Mouse (Mus musculus) embryonic facial prominence, embryonic 14.5 days (tissue): ENCODE results near the gene Rnf32. TPM values are rescaled to one million over a fixed set of nuclear protein-coding genes. Genes with fewer than 3 reads are reported as not detected.

Experiments used
- ATAC-seq: fragments of 200-750 bp; cut with Nextera tagmentation; 2 replicates; pipeline ENCODE4 v1.8.0; 2017; ENCODE audit warnings: low read depth, moderate number of reproducible peaks, moderate TSS enrichment
- DNase-seq: peaks from one replicate; pipeline ENCODE4 v3.0.0-alpha.2; 2015; ENCODE audit warnings: low spot score
- H3K27ac ChIP-seq: fragments of 300-500 bp; sonication (generic); replicated peaks from 2 replicates; pipeline ENCODE4 v1.5.1; 2014; ENCODE audit warnings: low read depth, mild to moderate bottlenecking, low read length, moderate library complexity
- H3K27me3 ChIP-seq: fragments of 300-500 bp; sonication (generic); replicated peaks from 2 replicates; pipeline ENCODE4 v1.6.1; 2014; ENCODE audit warnings: low read length; ENCODE audit not compliant: control insufficient read depth, insufficient read depth
- H3K36me3 ChIP-seq: fragments of 300-500 bp; sonication (generic); 2 replicates; pipeline ENCODE4 v1.6.1; 2014; ENCODE audit warnings: low read length, mixed read lengths; ENCODE audit not compliant: control insufficient read depth, insufficient read depth
- H3K4me1 ChIP-seq: fragments of 300-500 bp; sonication (generic); 2 replicates; pipeline ENCODE4 v1.6.1; 2014; ENCODE audit warnings: antibody characterized with exemption, low read length; ENCODE audit not compliant: control insufficient read depth, insufficient read depth
- H3K4me2 ChIP-seq: fragments of 300-500 bp; sonication (generic); 2 replicates; pipeline ENCODE4 v1.6.1; 2014; ENCODE audit warnings: low read depth, mild to moderate bottlenecking, low read length, moderate library complexity, mixed read lengths
- H3K4me3 ChIP-seq: fragments of 300-500 bp; sonication (generic); 2 replicates; pipeline ENCODE4 v1.5.1; 2014; ENCODE audit warnings: low read depth, mild to moderate bottlenecking, low read length
- H3K9ac ChIP-seq: fragments of 300-500 bp; sonication (generic); 2 replicates; pipeline ENCODE4 v1.6.1; 2014; ENCODE audit warnings: low read depth, mild to moderate bottlenecking, low read length, moderate library complexity, mixed read lengths
- H3K9me3 ChIP-seq: fragments of 300-500 bp; sonication (generic); 2 replicates; pipeline ENCODE4 v1.6.1; 2016; ENCODE audit warnings: low read length; ENCODE audit not compliant: control insufficient read depth
- WGBS: fragments of 180-500 bp; shearing (Covaris S2); extraction: QIAGEN DNeasy Blood & Tissue Kit; methylation state at CpG from one replicate; pipeline ENCODE4 v1.1.7; 2014; 5-methylcytosine and 5-hydroxymethylcytosine counted together
- polyA plus RNA-seq: library from polyadenylated mRNA; unstranded; fragments of >200 nt; fragmentation: Nextera tagmentation; extraction: Ambion mirVana; gene quantifications from 2 replicates; pipeline ENCODE4 v1.2.1, GENCODE M21; 2014

Gene Rnf32
- polyA plus RNA-seq, 1 experiment from 2014 or later: 6.1 TPM

DNA sequence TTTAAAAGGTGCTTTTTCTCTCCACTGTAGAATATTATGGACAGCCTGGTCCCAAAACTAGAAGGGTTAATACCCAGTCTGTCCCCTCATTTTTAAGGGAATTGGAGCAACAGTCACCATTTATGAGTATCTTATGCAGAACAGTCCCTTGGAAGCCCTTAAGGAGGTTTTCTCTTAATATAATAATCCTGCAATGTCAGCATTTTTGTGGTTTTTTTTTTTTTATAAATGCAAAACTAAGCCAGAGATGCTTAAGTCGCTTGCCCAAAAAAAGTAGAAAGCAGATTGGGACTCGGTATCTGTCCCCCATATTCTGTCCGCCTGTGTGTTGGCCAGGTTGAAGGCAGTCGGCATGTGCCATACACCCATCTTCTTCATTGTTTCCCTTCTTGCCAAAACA lies 1.4 kb downstream of the Rnf32 start:
- no peaks in the 10 kb centered on the region for H3K9me3 ChIP-seq
- H3K4me1 ChIP-seq: peaks cover 3% of the 10 kb centered on the region; the same call in 1 of the 2 replicates
- no peaks in the 10 kb centered on the region for H3K27me3 ChIP-seq
- H3K36me3 ChIP-seq: no peaks in the 10 kb centered on the region
- H3K27ac ChIP-seq: no peak overlapping the region
- H3K4me2 ChIP-seq: no peak overlapping the region
- no peak overlapping the region for H3K4me3 ChIP-seq
- 78% methylated on average over 4 of the region's 4 CpGs for WGBS
- DNase-seq (no peak), ATAC-seq (no peak)
- no peak overlapping the region for H3K9ac ChIP-seq

DNA sequence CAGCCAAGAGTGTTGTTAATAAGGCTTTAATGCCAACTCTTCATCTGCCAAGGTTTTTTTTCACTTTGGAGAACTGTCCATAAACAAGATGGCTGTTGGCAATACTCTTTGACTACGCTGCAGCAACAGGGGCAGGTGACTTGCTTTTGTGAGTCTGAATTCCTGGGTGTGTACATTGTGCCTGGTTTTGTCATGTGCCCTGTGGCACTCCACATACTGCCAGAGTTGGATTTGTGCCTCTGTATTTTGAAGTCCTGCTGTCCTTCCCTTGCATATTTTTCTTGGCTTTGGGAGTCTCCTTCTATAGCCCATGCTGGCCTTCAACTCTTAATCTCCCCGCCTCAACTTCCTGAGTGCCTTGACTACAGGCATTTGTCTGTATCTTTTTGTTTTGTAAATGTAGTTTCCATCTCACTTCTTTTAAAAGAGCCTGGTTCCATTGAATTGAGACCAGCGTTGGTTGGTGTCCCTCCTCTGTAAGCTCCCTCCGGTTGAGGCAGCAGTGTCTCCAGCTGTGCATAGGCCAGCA lies 3.2 kb downstream of the Rnf32 start:
- Histone ChIP-seq H3K4me1 (peaks cover 3% of the 10 kb centered on the region; the same call in 1 of the 2 replicates), H3K9ac (no peak overlapping the region), H3K9me3 (no peaks in the 10 kb centered on the region), H3K4me2 (no peak overlapping the region), H3K27me3 (no peaks in the 10 kb centered on the region), H3K4me3 (no peak overlapping the region), H3K27ac (no peak overlapping the region), H3K36me3 (no peaks in the 10 kb centered on the region)
- WGBS: 66% methylated on average over 4 of the region's 4 CpGs
- no peak for ATAC-seq
- DNase-seq: no peak

DNA sequence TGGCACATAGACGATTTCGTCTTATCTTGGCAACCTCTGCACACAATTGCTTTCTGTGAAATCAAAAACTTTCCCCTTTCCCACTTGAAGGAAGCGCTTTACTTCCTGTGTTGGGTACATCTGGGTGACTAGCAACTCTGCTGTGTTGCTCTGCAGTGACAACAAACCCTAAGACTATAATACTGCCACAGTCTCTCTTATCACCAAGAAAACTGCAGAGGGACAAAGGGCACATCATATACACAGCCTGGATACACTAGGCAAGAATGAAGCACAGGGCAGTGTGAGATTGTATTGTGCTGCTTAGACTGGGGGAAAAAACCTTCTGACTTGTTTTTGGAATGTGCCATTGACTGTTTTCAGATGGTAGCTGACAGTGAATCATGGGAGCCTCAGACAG lies 4.1 kb downstream of the Rnf32 start:
- Histone ChIP-seq H3K4me2 (no peak overlapping the region), H3K27ac (no peak overlapping the region), H3K9ac (no peak overlapping the region), H3K27me3 (no peaks in the 10 kb centered on the region), H3K4me3 (no peak overlapping the region), H3K36me3 (no peaks in the 10 kb centered on the region), H3K9me3 (no peaks in the 10 kb centered on the region), H3K4me1 (peaks cover 3% of the 10 kb centered on the region; the same call in 1 of the 2 replicates)
- DNase-seq (no peak), ATAC-seq (no peak)
- 79% methylated on average over 3 of the region's 3 CpGs for WGBS

DNA sequence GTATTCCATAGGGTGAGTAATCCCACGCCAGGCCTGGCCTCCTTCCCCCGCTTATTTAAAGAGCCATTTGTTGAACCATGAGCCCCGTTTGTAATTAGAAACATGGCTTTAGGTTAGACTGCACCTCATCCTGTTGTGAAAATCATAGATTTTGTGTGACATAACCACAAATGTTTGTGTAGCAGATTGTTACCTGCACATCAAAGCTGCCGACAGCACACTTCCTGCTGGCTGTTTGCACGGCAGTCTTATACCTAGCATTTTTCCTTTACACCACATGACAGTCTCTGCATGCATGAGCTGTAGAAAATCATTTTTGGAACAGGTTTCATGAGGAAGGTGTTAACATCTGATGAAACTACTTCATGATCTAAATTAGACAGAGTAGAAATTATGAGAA lies 9.9 kb downstream of the Rnf32 start:
- Histone ChIP-seq H3K9me3 (no peaks in the 10 kb centered on the region), H3K4me3 (no peak overlapping the region), H3K27ac (no peak overlapping the region), H3K9ac (no peak overlapping the region), H3K4me1 (no peaks in the 10 kb centered on the region), H3K4me2 (no peak overlapping the region), H3K36me3 (no peaks in the 10 kb centered on the region), H3K27me3 (no peaks in the 10 kb centered on the region)
- DNase-seq (no peak), ATAC-seq (no peak)
- 62% methylated on average over 5 of the region's 5 CpGs for WGBS

DNA sequence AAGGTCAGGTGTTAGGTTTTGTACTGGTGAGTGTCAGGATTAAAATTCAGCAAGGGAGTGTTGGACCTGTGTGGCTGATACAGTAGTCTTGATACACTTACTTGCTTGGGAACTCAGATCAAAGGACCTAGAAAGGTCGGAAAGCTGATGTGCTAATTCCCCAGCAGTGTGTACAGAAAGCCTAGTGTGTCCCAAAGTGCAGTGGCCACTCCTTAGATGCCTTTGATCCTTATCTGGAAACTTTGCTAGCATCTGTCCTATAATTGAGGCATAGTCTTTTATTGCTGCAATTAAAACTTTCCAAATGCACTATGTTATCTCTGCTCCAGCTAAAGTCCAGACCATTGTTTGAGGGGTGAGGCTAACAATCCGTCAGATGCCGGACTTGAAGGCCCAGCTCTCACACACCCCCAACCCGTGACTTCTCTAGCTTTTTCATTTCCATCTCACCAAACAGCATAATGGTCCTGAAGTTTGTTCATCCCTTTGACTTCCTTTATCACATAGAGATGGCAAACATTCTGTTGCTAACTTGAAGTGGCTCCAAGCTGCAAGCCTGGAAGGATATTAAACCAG lies 16.3 kb downstream of the Rnf32 start:
- Histone ChIP-seq H3K4me2 (no peak overlapping the region), H3K4me1 (no peaks in the 10 kb centered on the region), H3K27ac (no peak overlapping the region), H3K9ac (no peak overlapping the region), H3K4me3 (no peak overlapping the region), H3K9me3 (no peaks in the 10 kb centered on the region), H3K27me3 (no peaks in the 10 kb centered on the region), H3K36me3 (no peaks in the 10 kb centered on the region)
- WGBS: 64% methylated on average over 4 of the region's 4 CpGs
- no peak for DNase-seq
- no peak for ATAC-seq

DNA sequence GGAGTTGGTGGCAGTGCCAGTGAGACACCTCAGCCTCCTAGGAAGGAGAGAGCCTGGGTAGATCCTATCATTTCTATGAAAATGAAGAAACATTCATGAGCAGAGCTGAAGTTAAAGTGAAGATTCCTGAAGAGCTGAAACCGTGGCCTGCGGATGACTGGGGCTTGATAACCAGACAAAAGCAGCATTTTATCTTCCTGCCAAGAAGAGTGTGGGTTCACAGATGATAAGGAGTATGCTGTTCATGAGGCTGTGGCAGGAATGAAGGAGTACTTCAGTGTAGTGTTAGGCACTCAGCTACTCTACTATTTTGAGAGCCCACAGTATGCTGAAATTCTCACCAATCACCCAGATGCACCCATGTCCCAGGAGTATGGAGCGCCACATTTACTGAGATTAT lies 22.2 kb downstream of the Rnf32 start:
- H3K4me2 ChIP-seq: no peak overlapping the region
- no peak overlapping the region for H3K9ac ChIP-seq
- ATAC-seq (no peak), DNase-seq (no peak)
- WGBS: 89% methylated on average over 3 of the region's 3 CpGs
- no peaks in the 10 kb centered on the region for H3K9me3 ChIP-seq
- no peaks in the 10 kb centered on the region for H3K27me3 ChIP-seq
- H3K4me1 ChIP-seq: no peaks in the 10 kb centered on the region
- H3K27ac ChIP-seq: no peak overlapping the region
- H3K4me3 ChIP-seq: no peak overlapping the region
- H3K36me3 ChIP-seq: no peaks in the 10 kb centered on the region

DNA sequence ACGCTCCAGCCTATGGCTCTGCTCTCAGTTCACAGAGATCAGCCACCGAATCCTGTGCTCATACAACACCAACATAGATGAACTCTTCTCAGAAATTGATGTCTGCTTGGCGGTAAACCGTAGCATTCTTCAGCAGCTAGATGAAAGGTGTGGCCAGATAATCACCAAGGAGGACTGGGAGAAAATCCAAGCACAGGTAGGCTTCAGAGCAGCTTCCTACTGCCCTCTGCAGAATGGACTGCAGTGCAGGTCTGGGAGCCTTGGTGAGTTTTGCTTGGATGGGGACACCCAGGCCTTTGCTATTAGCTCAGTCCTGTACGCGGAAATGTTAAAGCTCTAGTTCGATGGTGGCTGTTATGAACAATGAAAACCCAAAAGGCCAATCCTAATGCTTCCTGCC lies 28.3 kb downstream of the Rnf32 start:
- ATAC-seq (no peak), DNase-seq (no peak)
- no peaks in the 10 kb centered on the region for H3K27me3 ChIP-seq
- H3K36me3 ChIP-seq: no peaks in the 10 kb centered on the region
- WGBS: 90% methylated on average over 7 of the region's 7 CpGs
- no peak overlapping the region for H3K27ac ChIP-seq
- no peaks in the 10 kb centered on the region for H3K9me3 ChIP-seq
- no peaks in the 10 kb centered on the region for H3K4me1 ChIP-seq
- H3K4me3 ChIP-seq: no peak overlapping the region
- no peak overlapping the region for H3K4me2 ChIP-seq
- H3K9ac ChIP-seq: no peak overlapping the region

DNA sequence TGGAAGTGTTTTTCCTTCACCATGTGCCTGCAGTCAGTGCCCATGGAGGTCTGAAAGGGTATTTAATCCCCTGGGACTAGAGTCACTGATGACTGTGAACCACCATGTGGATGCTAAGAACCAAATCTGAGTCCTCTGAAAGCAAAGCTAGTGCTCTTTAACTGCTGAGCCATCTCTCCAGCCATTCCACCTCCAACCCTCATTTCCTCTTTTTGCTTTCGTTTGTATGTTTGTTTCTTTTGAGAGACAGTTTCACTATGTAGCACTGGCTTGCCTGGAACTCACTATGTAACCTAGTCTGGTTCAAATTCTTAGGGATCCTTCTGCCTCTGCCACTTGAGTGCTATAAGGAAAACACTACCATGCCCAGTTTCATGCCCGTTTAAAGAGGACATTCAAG lies 34.7 kb downstream of the Rnf32 start:
- 71% methylated on average over 2 of the region's 2 CpGs for WGBS
- H3K4me2 ChIP-seq: no peak overlapping the region
- no peak for DNase-seq
- ATAC-seq: no peak
- no peaks in the 10 kb centered on the region for H3K36me3 ChIP-seq
- H3K27me3 ChIP-seq: no peaks in the 10 kb centered on the region
- H3K9me3 ChIP-seq: no peaks in the 10 kb centered on the region
- no peak overlapping the region for H3K4me3 ChIP-seq
- H3K27ac ChIP-seq: no peak overlapping the region
- H3K4me1 ChIP-seq: no peaks in the 10 kb centered on the region
- no peak overlapping the region for H3K9ac ChIP-seq

DNA sequence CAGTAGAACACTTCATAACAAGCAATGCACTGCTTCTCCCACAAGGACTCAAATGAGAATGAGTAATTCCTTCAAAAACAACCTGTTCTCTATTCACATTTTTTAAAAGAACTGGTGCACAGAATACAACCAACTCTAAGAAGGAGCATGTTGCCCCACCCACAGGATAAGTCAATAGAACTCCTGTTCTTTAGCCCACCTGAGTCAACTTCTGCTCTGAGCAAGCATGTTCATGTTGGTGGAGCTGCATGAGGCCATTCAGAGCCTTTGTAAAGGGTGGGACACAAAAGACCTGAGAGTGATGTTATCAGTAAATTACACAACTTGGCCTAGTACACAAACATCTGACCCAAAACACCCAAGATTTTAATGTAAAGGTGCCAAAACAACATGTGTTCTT lies 42.6 kb downstream of the Rnf32 start:
- peak; percentile 6 for DNase-seq
- no peak overlapping the region for H3K27ac ChIP-seq
- 0 out of 2 replicates have a peak, but pooled peaks cover 3% of the 10 kb centered on the region for H3K9me3 ChIP-seq
- no peaks in the 10 kb centered on the region for H3K36me3 ChIP-seq
- H3K4me1 ChIP-seq: no peaks in the 10 kb centered on the region
- H3K9ac ChIP-seq: no peak overlapping the region
- H3K4me3 ChIP-seq: no peak overlapping the region
- no peak overlapping the region for H3K4me2 ChIP-seq
- ATAC-seq: no peak
- H3K27me3 ChIP-seq: no peaks in the 10 kb centered on the region
